Mouse (Mus musculus) macrophage (primary cell): ENCODE data around the gene Arhgap40. TPM values are rescaled to one million over a fixed set of nuclear protein-coding genes. Genes with fewer than 3 reads are reported as not detected.

Source experiments
- H3K27ac ChIP-seq: fragments of 350-480 bp; formaldehyde crosslinking; 2 replicates; pipeline ENCODE4 v1.9.0; 2021
- H3K36me3 ChIP-seq: fragments of 350-480 bp; formaldehyde crosslinking; 2 replicates; pipeline ENCODE4 v1.9.0; 2021; ENCODE audit errors: inconsistent target
- H3K4me3 ChIP-seq: fragments of 350-480 bp; formaldehyde crosslinking; 2 replicates; pipeline ENCODE4 v1.9.0; 2021; ENCODE audit errors: inconsistent target
- H3K79me2 ChIP-seq: fragments of 350-480 bp; formaldehyde crosslinking; 2 replicates; pipeline ENCODE4 v1.9.0; 2021; ENCODE audit errors: inconsistent target
- WGBS: methylation state at CpG from one replicate; pipeline ENCODE4 v1.1.7; 2026; ENCODE audit warnings: inconsistent platforms; ENCODE audit not compliant: missing documents; 5-methylcytosine and 5-hydroxymethylcytosine counted together
- polyA plus RNA-seq: library from polyadenylated mRNA; stranded (reverse); fragments of 250-400 nt; gene quantifications from 3 replicates; pipeline ENCODE4 v1.2.4, GENCODE M21; 2018; ENCODE audit warnings: inconsistent platforms

Arhgap40 gene
- polyA plus RNA-seq, 1 experiment from 2014 or later, result not detected

GRCm38 (mm10) chr2:158561371-158562144, 49.0 kb downstream of the Arhgap40 start:
- no peaks in the 10 kb centered on the region for H3K79me2 ChIP-seq
- H3K27ac ChIP-seq, result no peak overlapping the region
- no peaks in the 10 kb centered on the region for H3K36me3 ChIP-seq
- H3K4me3 ChIP-seq, result no peak overlapping the region
- WGBS, result 41% methylated on average over 3 of the region's 3 CpGs

- Histone ChIP-seq H3K79me2 (no peaks in the 10 kb centered on the region), H3K4me3 (no peak overlapping the region), H3K27ac (no peak overlapping the region), H3K36me3 (no peaks in the 10 kb centered on the region)
- 39% methylated on average over 12 of the region's 13 CpGs for WGBS
These were observed 58.0 kb downstream of the Arhgap40 start for GRCm38 (mm10) chr2:158570421-158571081.

GRCm38 (mm10) chr2:158579979-158580378, 67.4 kb downstream of the Arhgap40 start:
- no peaks in the 10 kb centered on the region for H3K36me3 ChIP-seq
- H3K27ac ChIP-seq, result no peak overlapping the region
- 77% methylated on average over 4 of the region's 4 CpGs for WGBS
- no peaks in the 10 kb centered on the region for H3K79me2 ChIP-seq
- H3K4me3 ChIP-seq, result no peak overlapping the region

GRCm38 (mm10) chr2:158584621-158585358, 72.2 kb downstream of the Arhgap40 start:
- Histone ChIP-seq H3K27ac (no peak overlapping the region), H3K36me3 (no peaks in the 10 kb centered on the region), H3K4me3 (no peak overlapping the region), H3K79me2 (no peaks in the 10 kb centered on the region)
- 22% methylated on average over 12 of the region's 12 CpGs for WGBS

GRCm38 (mm10) chr2:158588524-158589271, 76.1 kb downstream of the Arhgap40 start:
- Histone ChIP-seq H3K27ac (no peak overlapping the region), H3K36me3 (no peaks in the 10 kb centered on the region), H3K79me2 (no peaks in the 10 kb centered on the region), H3K4me3 (no peak overlapping the region)
- 64% methylated on average over 8 of the region's 8 CpGs for WGBS

GRCm38 (mm10) chr2:158590495-158590894, 77.9 kb downstream of the Arhgap40 start:
- H3K4me3 ChIP-seq, result no peak overlapping the region
- no peaks in the 10 kb centered on the region for H3K36me3 ChIP-seq
- H3K79me2 ChIP-seq, result no peaks in the 10 kb centered on the region
- 23% methylated on average over 3 of the region's 3 CpGs for WGBS
- no peak overlapping the region for H3K27ac ChIP-seq

GRCm38 (mm10) chr2:158591286-158591685, 78.7 kb downstream of the Arhgap40 start:
- no peak overlapping the region for H3K4me3 ChIP-seq
- WGBS, result 65% methylated on average over 5 of the region's 5 CpGs
- no peaks in the 10 kb centered on the region for H3K36me3 ChIP-seq
- no peak overlapping the region for H3K27ac ChIP-seq
- H3K79me2 ChIP-seq, result no peaks in the 10 kb centered on the region

- no peaks in the 10 kb centered on the region for H3K36me3 ChIP-seq
- H3K27ac ChIP-seq, result no peak overlapping the region
- WGBS, result 86% methylated on average over 4 of the region's 4 CpGs
- no peaks in the 10 kb centered on the region for H3K79me2 ChIP-seq
- no peak overlapping the region for H3K4me3 ChIP-seq
These were observed 80.8 kb downstream of the Arhgap40 start for GRCm38 (mm10) chr2:158593371-158593770.

- Histone ChIP-seq H3K79me2 (no peaks in the 10 kb centered on the region), H3K4me3 (no peak overlapping the region), H3K36me3 (no peaks in the 10 kb centered on the region), H3K27ac (no peak overlapping the region)
- whole genome bisulfite sequencing, result 6% methylated on average over 11 of the region's 12 CpGs
These were observed 82.5 kb downstream of the Arhgap40 start for GRCm38 (mm10) chr2:158595103-158595502.

GRCm38 (mm10) chr2:158595577-158595976, 83.0 kb downstream of the Arhgap40 start:
- H3K36me3 ChIP-seq, result no peaks in the 10 kb centered on the region
- H3K79me2 ChIP-seq, result no peaks in the 10 kb centered on the region
- H3K4me3 ChIP-seq, result no peak overlapping the region
- H3K27ac ChIP-seq, result no peak overlapping the region
- WGBS, result 59% methylated on average over 7 of the region's 7 CpGs

- no peaks in the 10 kb centered on the region for H3K36me3 ChIP-seq
- H3K4me3 ChIP-seq, result no peak overlapping the region
- WGBS, result 18% methylated on average over 1 of the region's 1 CpGs
- no peak overlapping the region for H3K27ac ChIP-seq
- no peaks in the 10 kb centered on the region for H3K79me2 ChIP-seq
These were observed 84.2 kb downstream of the Arhgap40 start for GRCm38 (mm10) chr2:158596803-158597202.

Other genes starting within 250 kb of the Arhgap40 start
- gene Lbp, start 206.3 kb upstream of the Arhgap40 start, polyA plus RNA-seq, result 0.95 to 3.7 TPM (median 1.3 TPM) in 3 replicates
- gene Snhg11, start 137.2 kb upstream of the Arhgap40 start, polyA plus RNA-seq, result 0.05 to 0.26 TPM (median 0.09 TPM) in 3 replicates
- 20.0 to 20.4 TPM (median 20.2 TPM) in 3 replicates for gene Ralgapb, start 102.9 kb upstream of the Arhgap40 start, polyA plus RNA-seq
- gene Adig, start 10.2 kb upstream of the Arhgap40 start, polyA plus RNA-seq, result not detected in 3 replicates
- 0.16 to 1.1 TPM (median 0.67 TPM) in 3 replicates for gene Slc32a1, start 98.0 kb downstream of the Arhgap40 start, polyA plus RNA-seq
- 3.2 to 6.1 TPM (median 6.0 TPM) in 3 replicates for gene Actr5, start 112.1 kb downstream of the Arhgap40 start, polyA plus RNA-seq
- 0.04 TPM in 2 of 3 replicates, not detected in the other for gene Ppp1r16b, start 152.6 kb downstream of the Arhgap40 start, polyA plus RNA-seq